31 mouse cellular contexts compared by ENCODE assay signal in genomic region chr3:59297653-59298052, GRCm38 (mm10). TPM values are rescaled to one million over a fixed set of nuclear protein-coding genes. Genes with fewer than 3 reads are reported as not detected.
DNase-seq lines count a peak whose midpoint lies in the region; ATAC-seq and TF ChIP-seq lines count a peak whose summit lies in the region.
"Had no signal": no experiment of that assay in that cellular context is flagged by ENCODE, and none has a peak within 500 bp of the region (broad histone marks: within the 10 kb centered on the region; RNA-seq: fewer than 3 reads in every experiment).

No protein-coding gene starts in this region.

- H3K9me3 ChIP-seq in neural tube, embryonic 14.5 days (ENCODE audit: control insufficient read depth, low read length), result no peaks in the 10 kb centered on the region
- H3K9me3 ChIP-seq in neural tube, embryonic 15.5 days (replicated peaks), result no peaks in the 10 kb centered on the region
- no peaks in the 10 kb centered on the region for H3K9me3 ChIP-seq in ES-Bruce4 (replicated peaks; ENCODE audit: control insufficient read depth, insufficient read depth, low read length, poor library complexity, severe bottlenecking)
- H3K9me3 ChIP-seq: embryonic facial prominence, embryonic 13.5 days; forebrain, embryonic 10.5 days; forebrain, embryonic 15.5 days; heart, embryonic 13.5 days; hindbrain, embryonic 12.5 days; intestine, embryonic 15.5 days; limb, embryonic 13.5 days; liver, embryonic 12.5 days; midbrain, embryonic 12.5 days; neural tube, embryonic 13.5 days had no signal

- no peak overlapping the region for H3K27ac ChIP-seq in neural tube, embryonic 14.5 days (ENCODE audit: low read depth, low read length)
- H3K27ac ChIP-seq in neural tube, embryonic 15.5 days (replicated peaks), result no peak overlapping the region
- no peak overlapping the region for H3K27ac ChIP-seq in ES-Bruce4 (ENCODE audit: insufficient read depth, low read length)
- H3K27ac ChIP-seq: embryonic facial prominence, embryonic 13.5 days; forebrain, embryonic 10.5 days; forebrain, embryonic 15.5 days; heart, embryonic 13.5 days; hindbrain, embryonic 12.5 days; hindbrain, postnatal 0 days; intestine, embryonic 15.5 days; kidney, postnatal 0 days; limb, embryonic 13.5 days; liver, embryonic 12.5 days; midbrain, embryonic 12.5 days; neural tube, embryonic 13.5 days had no signal

- no peak overlapping the region for H3K4me3 ChIP-seq in neural tube, embryonic 14.5 days (ENCODE audit: low read depth, low read length)
- no peak overlapping the region for H3K4me3 ChIP-seq in neural tube, embryonic 15.5 days (replicated peaks)
- H3K4me3 ChIP-seq in ES-Bruce4 (ENCODE audit: low read depth, low read length), result no peak overlapping the region
- H3K4me3 ChIP-seq: embryonic facial prominence, embryonic 13.5 days; forebrain, embryonic 10.5 days; forebrain, embryonic 15.5 days; heart, embryonic 13.5 days; hindbrain, embryonic 12.5 days; intestine, embryonic 15.5 days; limb, embryonic 13.5 days; liver, embryonic 12.5 days; midbrain, embryonic 12.5 days; neural tube, embryonic 13.5 days had no signal

- TF ChIP-seq EP300 in ES-Bruce4 (IDR thresholded peaks at IDR 0.05; ENCODE audit: insufficient read depth, low read depth, low read length), result no peak

- no peaks in the 10 kb centered on the region for H3K27me3 ChIP-seq in neural tube, embryonic 14.5 days (ENCODE audit: control insufficient read depth, insufficient read depth, low read length)
- H3K27me3 ChIP-seq in neural tube, embryonic 15.5 days (replicated peaks), result no peaks in the 10 kb centered on the region
- H3K27me3 ChIP-seq in ES-Bruce4 (ENCODE audit: control insufficient read depth, insufficient read depth, low read length, poor library complexity, severe bottlenecking), result no peaks in the 10 kb centered on the region
- H3K27me3 ChIP-seq: embryonic facial prominence, embryonic 13.5 days; forebrain, embryonic 15.5 days; heart, embryonic 13.5 days; hindbrain, embryonic 12.5 days; intestine, embryonic 15.5 days; limb, embryonic 13.5 days; liver, embryonic 12.5 days; midbrain, embryonic 12.5 days; neural tube, embryonic 13.5 days had no signal

- no peaks in the 10 kb centered on the region for H3K36me3 ChIP-seq in neural tube, embryonic 14.5 days (ENCODE audit: control insufficient read depth, insufficient read depth, low read length)
- H3K36me3 ChIP-seq in neural tube, embryonic 15.5 days, result no peaks in the 10 kb centered on the region
- no peaks in the 10 kb centered on the region for H3K36me3 ChIP-seq in ES-Bruce4 (ENCODE audit: control insufficient read depth, insufficient read depth, low read length, poor library complexity, severe bottlenecking)
- H3K36me3 ChIP-seq: embryonic facial prominence, embryonic 13.5 days; forebrain, embryonic 15.5 days; heart, embryonic 13.5 days; hindbrain, embryonic 12.5 days; intestine, embryonic 15.5 days; limb, embryonic 13.5 days; liver, embryonic 12.5 days; midbrain, embryonic 12.5 days; neural tube, embryonic 13.5 days had no signal

- ATAC-seq in neural tube, embryonic 14.5 days (ENCODE audit: low read depth), result 0 out of 2 replicates have a peak, but pooled peaks have one; percentile 39
- ATAC-seq in neural tube, embryonic 15.5 days (ENCODE audit: low FRiP score), result no peak
- ATAC-seq: forebrain, embryonic 15.5 days; hindbrain, postnatal 0 days; intestine, embryonic 15.5 days; liver, embryonic 12.5 days; liver, postnatal 0 days had no signal

- DNase-seq in WW6 (ENCODE audit: low read depth, low spot score), result peak; percentile 24
- DNase-seq in kidney, adult 11 months, result no peak
- no peak for DNase-seq in heart, adult 18-20 months
- no peak for DNase-seq in right cerebral cortex, adult 2 months (ENCODE audit: low spot score in 2 of 2)
- DNase-seq: adrenal gland, postnatal 14 days; cerebellum, adult 18-20 months; cerebellum, postnatal 10 days; gastrocnemius, postnatal 36 days; heart, postnatal 10 days; kidney, adult 8-10 months; kidney, postnatal 4 days; liver, postnatal 0 days; lung, postnatal 36 days; retina, postnatal 1 day; spleen, adult 18-20 months had no signal

- TF ChIP-seq POLR2A in ES-Bruce4 (IDR thresholded peaks at IDR 0.05; ENCODE audit: insufficient read depth, low read length), result no peak

- peak; percentile 11 for TF ChIP-seq CTCF in ES-Bruce4 (IDR thresholded peaks at IDR 0.05; ENCODE audit: low read depth, low read length)

- H3K9ac ChIP-seq in neural tube, embryonic 14.5 days (replicated peaks; ENCODE audit: low read depth, low read length), result no peak overlapping the region
- H3K9ac ChIP-seq in neural tube, embryonic 15.5 days (replicated peaks), result no peak overlapping the region
- H3K9ac ChIP-seq in ES-Bruce4 (ENCODE audit: low read depth, poor library complexity, severe bottlenecking), result no peak overlapping the region
- H3K9ac ChIP-seq: embryonic facial prominence, embryonic 13.5 days; forebrain, embryonic 15.5 days; heart, embryonic 13.5 days; hindbrain, embryonic 12.5 days; intestine, embryonic 15.5 days; limb, embryonic 13.5 days; liver, embryonic 12.5 days; liver, postnatal 0 days; midbrain, embryonic 12.5 days; neural tube, embryonic 13.5 days had no signal

- no peak overlapping the region for H3K4me2 ChIP-seq in neural tube, embryonic 14.5 days (ENCODE audit: low read depth, low read length)
- no peak overlapping the region for H3K4me2 ChIP-seq in neural tube, embryonic 15.5 days
- H3K4me2 ChIP-seq: embryonic facial prominence, embryonic 13.5 days; forebrain, embryonic 15.5 days; heart, embryonic 13.5 days; hindbrain, embryonic 12.5 days; intestine, embryonic 15.5 days; limb, embryonic 13.5 days; liver, embryonic 12.5 days; midbrain, embryonic 12.5 days; neural tube, embryonic 13.5 days had no signal

- WGBS in neural tube, embryonic 14.5 days, result 86% methylated on average over 16 of the region's 16 CpGs
- 87% methylated on average over 16 of the region's 16 CpGs for WGBS in neural tube, embryonic 15.5 days

- H3K4me1 ChIP-seq in neural tube, embryonic 14.5 days (ENCODE audit: control insufficient read depth, insufficient read depth, low read length), result no peaks in the 10 kb centered on the region
- H3K4me1 ChIP-seq in neural tube, embryonic 15.5 days, result no peaks in the 10 kb centered on the region
- no peaks in the 10 kb centered on the region for H3K4me1 ChIP-seq in ES-Bruce4 (ENCODE audit: control insufficient read depth, insufficient read depth, low read length)
- H3K4me1 ChIP-seq: forebrain, embryonic 10.5 days; forebrain, embryonic 15.5 days; heart, embryonic 13.5 days; hindbrain, embryonic 12.5 days; intestine, embryonic 15.5 days; limb, embryonic 13.5 days; liver, embryonic 12.5 days; midbrain, embryonic 12.5 days; neural tube, embryonic 13.5 days had no signal

RNA-seq across cellular contexts. Expression of gene P2ry12, which starts 35.0 kb away (rescaled TPM):
- 10.4 and 11.0 TPM in 2 replicates for polyA plus RNA-seq in neural tube, embryonic 14.5 days (2014; fragmentation: Nextera tagmentation; extraction: Ambion mirVana)
- polyA plus RNA-seq in neural tube, embryonic 15.5 days (2015; fragmentation: Nextera tagmentation; extraction: Ambion mirVana), result 8.1 and 8.6 TPM in 2 replicates
- polyA plus RNA-seq in ES-Bruce4 (2011; ENCODE audit: insufficient read depth, insufficient read length, low read depth, missing spikeins), result not detected in 2 replicates
- 1 to 10 TPM; 1.9 to 3.1 TPM for total RNA-seq in heart, adult 18-20 months (2021)
- total RNA-seq: common myeloid progenitor, adult 5-6 weeks had no signal

RNA-seq across cellular contexts. Expression of gene Igsf10, which starts 46.5 kb away (rescaled TPM):
- 3.1 and 3.6 TPM in 2 replicates for polyA plus RNA-seq in neural tube, embryonic 14.5 days (2014; fragmentation: Nextera tagmentation; extraction: Ambion mirVana)
- 3.0 and 4.3 TPM in 2 replicates for polyA plus RNA-seq in neural tube, embryonic 15.5 days (2015; fragmentation: Nextera tagmentation; extraction: Ambion mirVana)
- polyA plus RNA-seq in ES-Bruce4 (2011; ENCODE audit: insufficient read depth, insufficient read length, low read depth, missing spikeins), result 3.2 and 3.8 TPM in 2 replicates
- 1 to 10 TPM; 2.0 to 2.4 TPM for total RNA-seq in heart, adult 18-20 months (2021)
